Mouse (Mus musculus) forebrain, embryonic 14.5 days (tissue): ENCODE data around the gene Wdr19. TPM values are rescaled to one million over a fixed set of nuclear protein-coding genes. Genes with fewer than 3 reads are reported as not detected.

Experiments
- ATAC-seq: fragments of 200-750 bp; cut with Nextera tagmentation; 2 replicates; pipeline ENCODE4 v1.8.0; 2017; ENCODE audit warnings: mild to moderate bottlenecking, moderate library complexity
- DNase-seq: peaks from one replicate; pipeline ENCODE4 v3.0.0-alpha.2; 2015; ENCODE audit warnings: low spot score
- H3K27ac ChIP-seq: fragments of 300-500 bp; sonication (generic); 2 replicates; pipeline ENCODE4 v1.5.1; 2014; ENCODE audit warnings: low read depth, mild to moderate bottlenecking, control low read depth, low read length, moderate library complexity
- H3K27me3 ChIP-seq: fragments of 300-500 bp; sonication (generic); replicated peaks from 2 replicates; pipeline ENCODE4 v1.6.1; 2014; ENCODE audit warnings: low read length, control low read depth, mixed read lengths; ENCODE audit not compliant: control insufficient read depth, insufficient read depth
- H3K36me3 ChIP-seq: fragments of 300-500 bp; sonication (generic); 2 replicates; pipeline ENCODE4 v1.6.1; 2014; ENCODE audit warnings: low read length, control low read depth; ENCODE audit not compliant: control insufficient read depth, insufficient read depth
- H3K4me1 ChIP-seq: fragments of 300-500 bp; sonication (generic); 2 replicates; pipeline ENCODE4 v1.6.1; 2014; ENCODE audit warnings: antibody characterized with exemption, low read length, control low read depth; ENCODE audit not compliant: control insufficient read depth, insufficient read depth
- H3K4me2 ChIP-seq: fragments of 300-500 bp; sonication (generic); 2 replicates; pipeline ENCODE4 v1.6.1; 2014; ENCODE audit warnings: mild to moderate bottlenecking, control low read depth, low read length
- H3K4me3 ChIP-seq: fragments of 300-500 bp; sonication (generic); 2 replicates; pipeline ENCODE4 v1.5.1; 2014; ENCODE audit warnings: low read depth, low read length, control low read depth
- H3K9ac ChIP-seq: fragments of 300-500 bp; sonication (generic); 2 replicates; pipeline ENCODE4 v1.6.1; 2014; ENCODE audit warnings: mild to moderate bottlenecking, low read length, control low read depth, moderate library complexity
- H3K9me3 ChIP-seq: fragments of 300-500 bp; sonication (generic); replicated peaks from 2 replicates; pipeline ENCODE4 v1.6.1; 2016; ENCODE audit warnings: low read length, control low read depth, mixed read lengths; ENCODE audit not compliant: control insufficient read depth
- WGBS: fragments of 180-500 bp; shearing (Covaris S2); extraction: QIAGEN DNeasy Blood & Tissue Kit; methylation state at CpG from one replicate; pipeline ENCODE4 v1.1.7; 2014; 5-methylcytosine and 5-hydroxymethylcytosine counted together
- polyA plus RNA-seq: library from polyadenylated mRNA; unstranded; fragments of >200 nt; fragmentation: Nextera tagmentation; extraction: Ambion mirVana; gene quantifications from 2 replicates; pipeline ENCODE4 v1.2.1, GENCODE M21; 2014

Gene Wdr19
- polyA plus RNA-seq, 1 experiment from 2014 or later, result 10.3 TPM

DNA sequence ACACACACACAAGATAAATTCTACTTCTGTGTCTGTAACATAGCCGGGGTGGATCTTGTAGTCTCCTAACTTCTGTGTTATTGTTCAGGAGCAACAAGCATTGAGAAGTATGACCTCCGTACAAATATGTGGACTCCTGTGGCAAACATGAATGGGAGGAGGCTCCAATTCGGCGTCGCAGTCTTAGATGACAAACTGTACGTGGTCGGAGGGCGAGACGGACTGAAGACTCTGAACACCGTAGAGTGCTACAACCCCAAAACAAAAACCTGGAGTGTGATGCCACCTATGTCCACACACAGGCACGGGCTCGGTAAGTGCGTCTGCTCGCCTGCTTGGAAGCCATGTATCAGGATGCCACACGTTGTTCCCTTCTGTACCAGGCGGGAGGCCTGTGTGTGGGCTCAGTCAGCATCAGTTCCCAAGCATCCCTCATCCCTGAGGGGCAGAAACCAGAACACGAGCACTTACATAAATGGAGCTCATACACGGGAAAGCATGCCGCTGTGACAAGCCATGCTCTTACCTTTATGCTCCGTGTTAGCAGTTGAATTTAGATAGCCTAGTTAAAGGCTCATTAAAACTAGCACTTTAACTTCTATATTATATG, 40.7 kb upstream of the Wdr19 start:
- Histone ChIP-seq H3K27me3 (no peaks in the 10 kb centered on the region), H3K4me2 (no peak overlapping the region), H3K27ac (no peak overlapping the region), H3K9ac (no peak overlapping the region), H3K4me3 (no peak overlapping the region), H3K4me1 (no peaks in the 10 kb centered on the region), H3K36me3 (peaks cover 48% of the 10 kb centered on the region), H3K9me3 (0 out of 2 replicates have a peak, but pooled peaks cover 3% of the 10 kb centered on the region)
- 89% methylated on average over 20 of the region's 20 CpGs for WGBS
- DNase-seq (no peak), ATAC-seq (no peak)

DNA sequence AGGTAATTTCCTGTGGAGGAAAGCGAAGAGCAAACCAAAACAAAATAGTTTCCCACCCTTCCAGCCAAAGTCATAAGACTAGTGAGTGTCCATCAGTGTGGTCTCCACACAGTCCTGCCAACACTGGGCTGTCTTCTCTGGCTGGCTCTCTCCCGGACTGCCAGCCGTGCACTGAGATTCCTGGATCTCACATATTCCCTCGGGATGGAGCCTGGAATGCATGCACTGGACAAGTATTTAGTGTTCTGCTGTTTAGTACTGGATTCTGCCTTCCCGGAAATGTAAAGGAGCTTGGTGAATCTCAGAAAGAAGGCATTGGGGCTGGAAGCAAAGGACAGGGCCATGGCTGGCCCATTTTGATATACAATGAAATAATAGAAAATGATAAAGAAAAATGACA, 36.5 kb upstream of the Wdr19 start:
- H3K27ac ChIP-seq, result no peak overlapping the region
- ATAC-seq, result no peak
- WGBS, result 86% methylated on average over 5 of the region's 5 CpGs

GRCm38 (mm10) chr5:65163489-65164092, 35.9 kb upstream of the Wdr19 start:
- H3K4me2 ChIP-seq, result no peak overlapping the region
- no peak for DNase-seq
- H3K27me3 ChIP-seq, result no peaks in the 10 kb centered on the region
- 93% methylated on average over 17 of the region's 17 CpGs for WGBS
- ATAC-seq, result no peak
- no peak overlapping the region for H3K4me3 ChIP-seq
- H3K9me3 ChIP-seq, result no peaks in the 10 kb centered on the region
- H3K9ac ChIP-seq, result no peak overlapping the region
- no peaks in the 10 kb centered on the region for H3K4me1 ChIP-seq
- peaks cover 66% of the 10 kb centered on the region for H3K36me3 ChIP-seq
- H3K27ac ChIP-seq, result no peak overlapping the region

More for the DNA sequence above, 36.5 kb upstream of the Wdr19 start:
- no peak overlapping the region for H3K4me3 ChIP-seq
- no peak overlapping the region for H3K4me2 ChIP-seq
- no peak for DNase-seq
- peaks cover 66% of the 10 kb centered on the region for H3K36me3 ChIP-seq
- H3K27me3 ChIP-seq, result no peaks in the 10 kb centered on the region
- H3K9ac ChIP-seq, result no peak overlapping the region
- no peaks in the 10 kb centered on the region for H3K4me1 ChIP-seq
- no peaks in the 10 kb centered on the region for H3K9me3 ChIP-seq

DNA sequence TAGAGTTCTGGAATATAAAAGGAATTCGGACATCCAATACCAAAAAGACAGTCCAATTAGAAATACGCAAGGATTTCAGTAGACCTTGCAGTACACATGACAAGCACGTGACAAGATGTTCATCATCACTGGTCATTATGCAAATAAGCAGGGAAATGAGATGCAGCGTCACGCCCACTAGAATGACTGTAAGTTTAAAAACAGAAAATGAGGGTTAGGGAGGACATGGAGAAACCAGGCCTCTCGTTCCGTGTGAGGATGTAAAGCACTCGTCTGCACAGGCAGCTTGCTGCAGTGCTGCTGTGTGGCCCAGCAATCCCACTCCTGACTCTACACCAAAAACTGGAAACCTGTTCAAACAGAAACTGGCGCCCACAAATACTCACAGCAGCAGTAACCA, 29.3 kb upstream of the Wdr19 start:
- Histone ChIP-seq H3K4me2 (no peak overlapping the region), H3K9me3 (no peaks in the 10 kb centered on the region), H3K27me3 (no peaks in the 10 kb centered on the region), H3K9ac (no peak overlapping the region), H3K4me1 (no peaks in the 10 kb centered on the region), H3K27ac (no peak overlapping the region), H3K4me3 (no peak overlapping the region), H3K36me3 (peaks cover 19% of the 10 kb centered on the region)
- no peak for DNase-seq
- 69% methylated on average over 9 of the region's 9 CpGs for WGBS
- ATAC-seq, result no peak

- Histone ChIP-seq H3K4me2 (peak overlapping the region; percentile 39; the same call in 1 of the 2 replicates), H3K36me3 (no peaks in the 10 kb centered on the region), H3K27me3 (no peaks in the 10 kb centered on the region), H3K9me3 (no peaks in the 10 kb centered on the region), H3K4me3 (no peak overlapping the region), H3K4me1 (peaks cover 14% of the 10 kb centered on the region), H3K27ac (peak overlapping the region; percentile 44; the same call in 1 of the 2 replicates), H3K9ac (no peak overlapping the region; the same call in 1 of the 2 replicates)
- 53% methylated on average over 26 of the region's 26 CpGs for WGBS
- ATAC-seq, result peak; percentile 84
- DNase-seq, result peak; percentile 80
These were observed 24.2 kb upstream of the Wdr19 start for GRCm38 (mm10) chr5:65175035-65175917.

GRCm38 (mm10) chr5:65175918-65176484, 23.5 kb upstream of the Wdr19 start:
- ATAC-seq (peak; percentile 42), DNase-seq (peak; percentile 20)
- no peak overlapping the region; the same call in 1 of the 2 replicates for H3K9ac ChIP-seq
- H3K36me3 ChIP-seq, result no peaks in the 10 kb centered on the region
- 58% methylated on average over 13 of the region's 13 CpGs for WGBS
- H3K27ac ChIP-seq, result 0 out of 2 replicates have a peak overlapping the region, but pooled peaks have one; percentile 44
- peak overlapping the region; percentile 39; the same call in 1 of the 2 replicates for H3K4me2 ChIP-seq
- no peaks in the 10 kb centered on the region for H3K9me3 ChIP-seq
- H3K4me3 ChIP-seq, result no peak overlapping the region
- peaks cover 14% of the 10 kb centered on the region for H3K4me1 ChIP-seq
- H3K27me3 ChIP-seq, result no peaks in the 10 kb centered on the region

DNA sequence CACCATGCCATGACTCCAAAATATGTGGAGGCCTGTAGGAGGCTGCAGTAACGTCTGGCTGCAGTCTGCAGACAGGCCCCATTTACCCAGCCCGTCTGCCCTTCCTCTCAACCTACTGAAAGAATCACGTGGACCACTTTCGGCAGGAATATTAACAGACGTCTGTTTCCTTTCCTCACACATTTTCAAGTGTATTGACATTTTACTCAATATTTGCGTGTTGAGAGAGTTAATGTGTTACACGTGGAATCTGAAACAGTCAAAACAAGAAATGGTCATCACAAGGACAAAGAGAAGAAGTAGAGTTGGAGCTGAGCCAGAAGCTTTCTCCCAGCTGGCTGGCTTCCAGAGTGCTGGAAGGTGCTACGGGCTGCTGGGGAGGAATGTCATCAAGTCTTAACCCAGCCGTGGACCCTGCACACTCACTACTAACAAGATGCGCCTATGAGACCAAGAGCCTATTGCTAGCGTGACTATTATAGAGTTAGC, 22.4 kb upstream of the Wdr19 start:
- Histone ChIP-seq H3K4me3 (no peak overlapping the region), H3K9ac (no peak overlapping the region), H3K27ac (no peak overlapping the region), H3K27me3 (no peaks in the 10 kb centered on the region), H3K9me3 (no peaks in the 10 kb centered on the region), H3K36me3 (no peaks in the 10 kb centered on the region), H3K4me2 (no peak overlapping the region), H3K4me1 (peaks cover 20% of the 10 kb centered on the region)
- DNase-seq, result peak; percentile 65
- WGBS, result 26% methylated on average over 11 of the region's 11 CpGs
- ATAC-seq, result peak; percentile 57; the same call in 1 of the 2 replicates

DNA sequence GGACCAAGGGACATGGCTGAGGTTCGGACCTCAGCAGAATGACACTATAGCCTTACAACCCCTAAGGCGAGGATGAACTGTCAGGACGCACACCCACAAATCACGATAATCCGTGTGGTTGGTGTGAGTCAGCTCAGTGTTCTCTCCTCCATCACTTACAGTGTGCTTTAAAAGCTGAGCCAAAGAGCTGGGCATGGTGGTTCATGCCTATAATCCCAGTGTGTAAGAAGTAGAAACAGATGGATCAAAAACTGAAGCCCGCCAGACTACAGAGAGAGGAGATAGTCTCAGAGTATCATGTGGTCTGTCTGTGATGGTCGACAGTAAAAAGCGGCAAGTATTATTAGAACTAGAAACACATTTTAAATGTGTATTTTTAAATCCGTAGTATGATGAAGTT, 21.0 kb upstream of the Wdr19 start:
- ATAC-seq (no peak), DNase-seq (no peak)
- no peaks in the 10 kb centered on the region for H3K36me3 ChIP-seq
- H3K27me3 ChIP-seq, result no peaks in the 10 kb centered on the region
- H3K4me1 ChIP-seq, result peaks cover 20% of the 10 kb centered on the region
- H3K9ac ChIP-seq, result no peak overlapping the region
- H3K27ac ChIP-seq, result no peak overlapping the region
- no peaks in the 10 kb centered on the region for H3K9me3 ChIP-seq
- no peak overlapping the region for H3K4me2 ChIP-seq
- H3K4me3 ChIP-seq, result no peak overlapping the region
- WGBS, result 94% methylated on average over 9 of the region's 9 CpGs
